Mouse (Mus musculus): ENCODE results near the gene Nkx2-2. TPM values are rescaled to one million over a fixed set of nuclear protein-coding genes. Genes with fewer than 3 reads are reported as not detected.

Gene Nkx2-2
- not detected for total RNA-seq (2021)
- long read RNA-seq, experiment 1: 0 reads
- long read RNA-seq, experiment 2: 0 reads

DNA sequence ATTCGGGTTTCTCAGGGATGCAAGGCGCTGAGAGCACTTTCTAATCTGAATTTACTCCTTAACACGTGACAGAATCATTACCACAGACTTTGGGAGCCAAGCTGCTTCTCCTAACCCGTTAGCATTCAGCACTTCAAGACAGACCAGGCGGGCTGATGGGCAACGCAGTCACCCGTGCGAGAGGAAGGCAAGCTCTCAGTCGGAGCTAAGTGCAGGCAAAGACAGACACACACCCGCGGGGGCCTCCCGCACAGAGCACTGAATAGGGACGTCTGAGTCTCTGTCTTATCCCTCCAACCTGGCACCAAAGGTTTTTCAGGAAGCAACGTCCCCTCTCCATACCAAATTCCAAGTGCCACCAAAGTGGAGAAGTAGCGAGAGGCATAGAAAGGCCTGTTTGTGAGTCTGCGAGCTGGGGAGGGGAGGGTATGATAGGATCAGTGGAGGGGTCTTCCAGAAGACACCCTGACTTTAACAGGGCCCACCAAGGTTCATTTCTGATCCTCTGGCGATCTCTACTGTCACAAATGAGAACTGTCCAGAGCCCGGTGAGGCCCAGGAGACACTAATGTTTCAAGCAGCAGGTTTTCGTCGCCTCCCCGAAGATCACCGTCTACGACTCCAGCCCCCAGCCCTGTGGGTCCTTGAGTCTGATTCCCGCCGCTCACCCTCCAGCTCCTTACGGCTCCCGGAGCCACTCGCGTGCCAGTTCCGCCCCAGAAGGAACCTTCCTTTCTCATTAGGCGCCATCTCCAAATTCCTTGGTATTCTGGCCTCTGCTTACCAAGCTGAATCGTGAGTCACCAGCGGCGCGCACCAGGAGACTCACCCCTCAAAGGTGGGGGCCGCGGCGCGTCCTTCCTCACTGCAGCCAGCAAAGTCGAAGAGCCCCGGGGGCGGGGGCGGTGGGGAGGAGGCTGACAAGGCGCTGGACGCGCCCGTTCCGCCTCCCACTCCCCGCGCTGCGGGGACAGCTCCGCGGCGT is at the start of gene Nkx2-2:
TSS of gene Nkx2-2 (minus strand) at position 973 of the 985 bp plus-strand sequence.
- DNase-seq: no peak
- Histone ChIP-seq H3K4me3 (peak within 1 kb of the TSS; percentile 38), H3K27ac (no peak within 1 kb of the TSS)
- TF ChIP-seq CTCF (IDR thresholded peaks at IDR 0.05): no peak
- intact Hi-C loops (cut with DNase I): no loop called here

GRCm38 (mm10) chr2:147235707-147236290 is 41.8 kb upstream of the Nkx2-2 start:
- intact Hi-C loops (cut with DNase I): no loop called here
- no peak overlapping the region for H3K4me3 ChIP-seq
- DNase-seq: no peak
- TF ChIP-seq CTCF (IDR thresholded peaks at IDR 0.05): no peak
- no peak overlapping the region for H3K27ac ChIP-seq

DNA sequence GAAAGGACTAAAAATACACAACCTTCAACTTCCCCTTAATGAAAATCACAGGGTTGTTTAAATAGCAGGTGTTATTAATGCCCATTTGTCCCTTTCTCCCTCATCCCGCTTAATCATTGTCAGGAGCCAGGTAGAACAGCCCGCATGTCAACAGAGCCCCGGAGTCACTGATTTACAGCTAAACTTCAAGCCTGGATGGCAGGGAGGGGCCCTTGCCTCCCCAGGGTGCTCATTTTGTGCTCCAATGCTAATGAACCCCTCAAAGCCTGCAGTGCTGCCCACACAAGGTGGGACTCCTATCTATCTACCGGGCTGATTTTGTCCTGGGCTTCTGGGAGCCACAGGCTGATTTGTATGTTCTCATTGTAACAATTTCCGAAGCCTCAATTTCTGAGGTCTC is 37.1 kb upstream of the Nkx2-2 start:
- DNase-seq: no peak
- Histone ChIP-seq H3K27ac (no peak overlapping the region), H3K4me3 (no peak overlapping the region)
- intact Hi-C loops (cut with DNase I): no loop called here
- no peak for TF ChIP-seq CTCF (IDR thresholded peaks at IDR 0.05)

- TF ChIP-seq CTCF (IDR thresholded peaks at IDR 0.05): peak; percentile 18; the same call in 1 of the 2 replicates
- no peak overlapping the region for H3K27ac ChIP-seq
- DNase-seq: no peak
- intact Hi-C loops (cut with DNase I): no loop called here
- H3K4me3 ChIP-seq: no peak overlapping the region
Measured at GRCm38 (mm10) chr2:147205076-147205615, 11.1 kb upstream of the Nkx2-2 start.

- TF ChIP-seq CTCF (IDR thresholded peaks at IDR 0.05): no peak
- H3K4me3 ChIP-seq: peak overlapping the region; percentile 37
- no peak overlapping the region for H3K27ac ChIP-seq
- no peak for DNase-seq
- intact Hi-C loops (cut with DNase I): no loop called here
Measured at GRCm38 (mm10) chr2:147194711-147195615, 920 bp upstream of the Nkx2-2 start.

DNA sequence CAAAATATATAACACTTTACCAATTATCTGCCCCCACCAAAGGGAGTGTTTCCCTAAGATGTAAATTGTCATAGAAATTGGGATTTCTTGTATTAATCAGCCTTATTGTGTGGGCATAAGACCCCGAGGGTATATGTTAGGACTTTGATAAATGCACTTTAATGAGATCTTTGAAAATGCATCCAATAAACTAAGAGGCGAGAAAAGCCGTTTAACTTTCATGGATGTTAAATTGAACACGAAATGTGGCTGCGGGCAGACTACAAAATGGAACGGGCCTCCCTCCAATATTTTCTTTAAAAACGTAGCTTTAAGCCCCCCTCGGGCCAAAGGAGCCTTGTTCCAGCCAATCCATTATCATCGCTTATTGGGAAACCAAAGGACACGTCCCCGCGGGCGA is 1.3 kb downstream of the Nkx2-2 start:
- no peak overlapping the region for H3K4me3 ChIP-seq
- intact Hi-C loops (cut with DNase I): no loop called here
- DNase-seq: no peak
- no peak for TF ChIP-seq CTCF (IDR thresholded peaks at IDR 0.05)
- no peak overlapping the region for H3K27ac ChIP-seq

DNA sequence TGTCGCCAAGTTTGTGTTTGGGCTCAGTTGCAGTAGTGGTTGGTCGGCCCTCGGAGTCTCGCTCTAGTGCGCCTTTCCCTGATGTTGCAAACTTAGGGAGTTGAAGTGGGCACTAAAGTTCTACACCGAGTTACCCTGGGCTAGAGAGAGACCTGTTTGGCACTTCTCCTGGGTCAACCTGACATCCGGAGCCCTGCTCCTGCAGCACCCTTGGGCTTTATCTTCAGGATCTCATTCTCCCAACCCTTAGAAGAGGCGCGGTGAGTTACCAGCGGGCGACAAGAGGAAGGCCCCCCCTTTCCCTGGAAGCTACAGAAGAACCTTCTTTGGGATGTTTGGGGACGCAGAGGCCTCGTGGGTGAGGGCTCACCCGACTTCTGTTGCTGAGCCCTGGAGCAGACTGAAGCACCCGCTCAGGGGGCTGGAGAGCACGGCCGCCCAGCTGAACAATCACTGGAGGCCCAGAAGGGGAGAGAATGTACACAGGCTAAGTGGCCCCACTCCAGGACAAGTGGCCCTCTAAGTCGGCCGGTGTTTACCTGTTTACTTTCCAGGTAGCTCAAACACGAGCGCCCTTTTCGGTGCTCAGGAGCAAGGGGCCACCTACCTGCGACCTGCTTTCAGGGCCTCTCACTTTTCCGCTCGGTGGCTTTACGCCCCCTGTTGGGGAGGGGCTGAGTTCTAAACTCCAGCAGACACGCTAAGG is 3.6 kb downstream of the Nkx2-2 start:
- Histone ChIP-seq H3K4me3 (no peak overlapping the region), H3K27ac (no peak overlapping the region)
- TF ChIP-seq CTCF (IDR thresholded peaks at IDR 0.05): no peak
- no peak for DNase-seq
- intact Hi-C loops (cut with DNase I): no loop called here

DNA sequence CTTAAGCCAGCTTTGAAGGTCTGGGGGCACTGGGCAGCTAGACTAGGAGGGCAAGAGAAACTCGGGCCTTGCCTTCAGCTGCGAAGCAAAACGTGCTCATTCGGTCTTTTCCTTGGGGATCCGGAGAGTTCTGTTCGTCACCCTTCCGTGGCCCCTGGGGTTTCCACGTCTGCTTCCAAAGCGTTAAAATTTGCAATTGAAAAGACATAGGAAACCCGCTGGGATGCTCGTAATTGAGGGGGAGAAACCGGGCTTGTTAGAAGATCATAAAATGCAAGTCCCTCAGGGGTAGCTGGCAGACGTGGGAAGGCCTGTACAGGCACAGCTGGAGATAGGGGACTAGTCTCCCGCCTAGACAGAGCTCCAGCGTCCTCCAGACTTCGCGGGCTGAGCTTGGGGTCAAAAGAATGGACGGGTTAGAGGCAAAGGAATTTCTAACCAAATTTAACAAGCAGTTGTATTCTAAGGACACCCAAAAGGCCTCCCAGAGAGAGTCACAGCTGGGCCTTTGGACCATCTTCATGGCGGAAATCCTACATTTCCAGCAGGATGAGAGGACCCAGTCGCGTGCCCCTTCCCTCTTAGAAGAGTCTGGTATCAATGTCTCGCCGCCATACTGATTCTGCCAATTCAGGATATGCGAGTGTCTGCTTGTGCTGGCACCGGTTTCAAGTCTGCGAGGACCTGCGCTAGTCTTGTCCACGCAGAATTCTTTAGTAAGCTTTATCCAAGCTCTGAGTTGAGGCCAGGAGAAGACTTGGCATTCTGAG is 4.3 kb downstream of the Nkx2-2 start:
- intact Hi-C loops (cut with DNase I): no loop called here
- TF ChIP-seq CTCF (IDR thresholded peaks at IDR 0.05): no peak
- no peak for DNase-seq
- H3K4me3 ChIP-seq: no peak overlapping the region
- H3K27ac ChIP-seq: no peak overlapping the region

- intact Hi-C loops (cut with DNase I): no loop called here
- DNase-seq: no peak
- Histone ChIP-seq H3K27ac (no peak overlapping the region), H3K4me3 (no peak overlapping the region)
- no peak for TF ChIP-seq CTCF (IDR thresholded peaks at IDR 0.05)
Measured at GRCm38 (mm10) chr2:147188871-147189545, 5.0 kb downstream of the Nkx2-2 start.

- intact Hi-C loops (cut with DNase I): no loop called here
- no peak overlapping the region for H3K4me3 ChIP-seq
- TF ChIP-seq CTCF (IDR thresholded peaks at IDR 0.05): no peak
- H3K27ac ChIP-seq: no peak overlapping the region
- DNase-seq: no peak
Measured at GRCm38 (mm10) chr2:147188074-147188700, 5.9 kb downstream of the Nkx2-2 start.
